ENCODE assay signal across 29 mouse cellular contexts in the genomic region with DNA sequence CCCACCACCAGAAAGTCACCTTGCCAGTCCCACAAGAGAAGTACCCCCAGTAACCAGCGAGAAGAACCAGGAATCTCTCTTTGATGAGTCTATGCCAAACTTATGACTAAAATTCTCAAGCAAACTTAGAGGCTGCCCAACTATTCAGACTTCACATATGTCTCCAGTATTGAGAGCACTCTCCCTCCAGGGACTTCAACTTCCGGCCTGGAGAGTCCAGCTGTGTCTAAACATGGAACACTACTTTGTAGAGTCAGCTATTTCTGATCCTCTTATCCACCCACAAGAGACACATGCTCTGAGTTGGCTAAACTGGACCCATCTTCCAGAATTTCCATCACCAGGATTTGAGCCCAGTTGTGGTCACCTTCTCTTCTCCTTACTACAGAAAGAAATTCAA.
A peak's percentile ranks its signal among the peaks of the same experiment; 100 is the strongest.
DNase-seq lines count a peak whose midpoint lies in the region; ATAC-seq lines count a peak whose summit lies in the region.
"Had no signal": no experiment of that assay in that cellular context is flagged by ENCODE, and none has a peak within 500 bp of the region (broad histone marks: within the 10 kb centered on the region; RNA-seq: fewer than 3 reads in every experiment).

No protein-coding gene starts in this region.

- H3K4me2 ChIP-seq in kidney, embryonic 15.5 days: no peak overlapping the region
- H3K4me2 ChIP-seq: forebrain, embryonic 13.5 days; heart, embryonic 13.5 days; intestine, embryonic 15.5 days; limb, embryonic 15.5 days; lung, embryonic 14.5 days; neural tube, embryonic 13.5 days had no signal

- no peak overlapping the region for H3K9ac ChIP-seq in kidney, embryonic 15.5 days
- H3K9ac ChIP-seq: forebrain, embryonic 13.5 days; heart, embryonic 13.5 days; intestine, embryonic 15.5 days; limb, embryonic 15.5 days; liver, embryonic 14.5 days; lung, embryonic 14.5 days; neural tube, embryonic 13.5 days had no signal

- peak; percentile 26 for DNase-seq in gastrocnemius, postnatal 14 days
- DNase-seq in gastrocnemius, postnatal 4 days (ENCODE audit: low spot score in 2 of 2): no peak
- DNase-seq in kidney, postnatal 14 days: peak; percentile 18
- peak; percentile 56 for DNase-seq in heart, adult 9 months (ENCODE audit: low spot score in 2 of 2)
- DNase-seq in skeletal muscle tissue, adult 2 months (ENCODE audit: low read depth, low spot score): peak; percentile 49
- no peak for DNase-seq in adrenal gland, adult 18-20 months (ENCODE audit: low spot score in 2 of 2)
- no peak for DNase-seq in right cerebral cortex, postnatal 10 days (ENCODE audit: low spot score in 2 of 2)
- DNase-seq: adrenal gland, postnatal 10 days; B cell, adult 2 months; cerebellum, adult 9-10 months; left cerebral cortex, postnatal 4 days; lung, embryonic 14.5 days; lung, postnatal 4 days; midbrain, embryonic 14.5 days; retina, postnatal 1 day; right cerebral cortex, postnatal 4 days; thymus, adult 18-20 months; thymus, postnatal 36 days had no signal

- H3K36me3 ChIP-seq in kidney, embryonic 15.5 days: no peaks in the 10 kb centered on the region
- H3K36me3 ChIP-seq: G1E; heart, embryonic 13.5 days; hindbrain, embryonic 10.5 days; intestine, embryonic 15.5 days; limb, embryonic 15.5 days; neural tube, embryonic 13.5 days had no signal

- intact Hi-C loops in gastrocnemius, postnatal 14 days (cut with DNase I; ENCODE audit: low total_unique reads): no loop called here

- no peaks in the 10 kb centered on the region for H3K4me1 ChIP-seq in kidney, embryonic 15.5 days
- H3K4me1 ChIP-seq: heart, embryonic 13.5 days; intestine, embryonic 15.5 days; limb, embryonic 15.5 days had no signal

- no peaks in the 10 kb centered on the region for H3K27me3 ChIP-seq in kidney, embryonic 15.5 days
- H3K27me3 ChIP-seq: CH12.LX; forebrain, embryonic 13.5 days; heart, embryonic 13.5 days; intestine, embryonic 15.5 days; limb, embryonic 15.5 days; neural tube, embryonic 13.5 days had no signal

- H3K9me3 ChIP-seq in kidney, embryonic 15.5 days (replicated peaks): no peaks in the 10 kb centered on the region
- H3K9me3 ChIP-seq: forebrain, embryonic 13.5 days; heart, embryonic 13.5 days; hindbrain, embryonic 10.5 days; intestine, embryonic 15.5 days; limb, embryonic 15.5 days; neural tube, embryonic 13.5 days had no signal

- no peak overlapping the region for H3K27ac ChIP-seq in kidney, embryonic 15.5 days
- H3K27ac ChIP-seq: forebrain, embryonic 13.5 days; heart, embryonic 13.5 days; intestine, embryonic 15.5 days; limb, embryonic 15.5 days; liver, embryonic 14.5 days; neural tube, embryonic 13.5 days had no signal

- no peak overlapping the region for H3K4me3 ChIP-seq in kidney, embryonic 15.5 days (replicated peaks)
- H3K4me3 ChIP-seq: forebrain, embryonic 13.5 days; heart, embryonic 13.5 days; hindbrain, embryonic 10.5 days; intestine, embryonic 15.5 days; limb, embryonic 15.5 days; neural tube, embryonic 13.5 days had no signal

- no peak for ATAC-seq in kidney, embryonic 15.5 days (replicated peaks; ENCODE audit: low FRiP score)
- ATAC-seq: forebrain, embryonic 13.5 days; hindbrain, embryonic 16.5 days; intestine, embryonic 15.5 days had no signal

- WGBS in kidney, embryonic 15.5 days: 78% methylated on average over 2 of the region's 2 CpGs

Comparison
In these comparisons a context has a peak if more than half of its experiments do, and no peak if none do; other contexts are left out.
1. DNase-seq: peak in gastrocnemius, postnatal 14 days (single experiment), kidney, postnatal 14 days (single experiment), heart, adult 9 months (2 of 2) and skeletal muscle tissue, adult 2 months (single experiment); none in gastrocnemius, postnatal 4 days (0 of 2), adrenal gland, adult 18-20 months (0 of 2) and right cerebral cortex, postnatal 10 days (0 of 2).